Mouse (Mus musculus): ENCODE data around the gene Rundc3b. TPM values are rescaled to one million over a fixed set of nuclear protein-coding genes. Genes with fewer than 3 reads are reported as not detected.
A peak's percentile ranks its signal among the peaks of the same experiment; 100 is the strongest.

Gene Rundc3b
- total and polyA plus RNA-seq, 2 experiments from 2014 or later = 0.44 to 0.88 TPM

- Histone ChIP-seq H3K4me3 (ENCODE audit: low read depth, low read length) (no peak overlapping the region), H3K9me3 (replicated peaks; ENCODE audit: control insufficient read depth, low read length) (no peaks in the 10 kb centered on the region), H3K9ac (replicated peaks; ENCODE audit: low read depth, low read length) (no peak overlapping the region), H3K4me2 (ENCODE audit: low read depth, low read length) (no peak overlapping the region), H3K27ac (ENCODE audit: low read depth) (no peak overlapping the region), H3K36me3 (replicated peaks; ENCODE audit: control insufficient read depth, insufficient read depth, low read length) (no peaks in the 10 kb centered on the region), H3K4me1 (ENCODE audit: control insufficient read depth, insufficient read depth) (no peaks in the 10 kb centered on the region), H3K27me3 (ENCODE audit: control insufficient read depth, insufficient read depth, low read length) (no peaks in the 10 kb centered on the region)
- DNase-seq (ENCODE audit: low spot score) (no peak), ATAC-seq (ENCODE audit: insufficient read depth, low read depth) (no peak)
- TF ChIP-seq CTCF (IDR thresholded peaks at IDR 0.05; ENCODE audit: low read depth) (no peak), EP300 (IDR thresholded peaks at IDR 0.05; ENCODE audit: low read depth) (no peak)
- WGBS = 71% methylated on average over 7 of the region's 7 CpGs
These were observed 81.3 kb downstream of the Rundc3b start for GRCm38 (mm10) chr5:8541120-8542117.

GRCm38 (mm10) chr5:8519006-8519405 lies 103.7 kb downstream of the Rundc3b start:
- Histone ChIP-seq H3K36me3 (replicated peaks; ENCODE audit: control insufficient read depth, insufficient read depth, low read length) (no peaks in the 10 kb centered on the region), H3K9ac (replicated peaks; ENCODE audit: low read depth, low read length) (no peak overlapping the region), H3K27ac (ENCODE audit: low read depth) (no peak overlapping the region), H3K27me3 (ENCODE audit: control insufficient read depth, insufficient read depth, low read length) (no peaks in the 10 kb centered on the region), H3K4me3 (ENCODE audit: low read depth, low read length) (no peak overlapping the region), H3K4me1 (ENCODE audit: control insufficient read depth, insufficient read depth) (no peaks in the 10 kb centered on the region), H3K9me3 (replicated peaks; ENCODE audit: control insufficient read depth, low read length) (no peaks in the 10 kb centered on the region), H3K4me2 (ENCODE audit: low read depth, low read length) (no peak overlapping the region)
- no peak for ATAC-seq (ENCODE audit: insufficient read depth, low read depth)
- WGBS = 53% methylated on average over 3 of the region's 3 CpGs
- no peak for TF ChIP-seq CTCF (IDR thresholded peaks at IDR 0.05; ENCODE audit: low read depth)
- TF ChIP-seq EP300 (IDR thresholded peaks at IDR 0.05; ENCODE audit: low read depth) = no peak
- DNase-seq (ENCODE audit: low spot score) = no peak

- WGBS = 70% methylated on average over 4 of the region's 4 CpGs
These were observed 131.0 kb downstream of the Rundc3b start for GRCm38 (mm10) chr5:8491778-8492177.

GRCm38 (mm10) chr5:8489471-8490110 lies 133.2 kb downstream of the Rundc3b start:
- peak; percentile 55 for DNase-seq (ENCODE audit: low spot score)
- TF ChIP-seq CTCF (IDR thresholded peaks at IDR 0.05; ENCODE audit: low read depth) (peak; percentile 56), EP300 (IDR thresholded peaks at IDR 0.05; ENCODE audit: low read depth) (no peak)

More at GRCm38 (mm10) chr5:8491778-8492177, 131.0 kb downstream of the Rundc3b start:
- H3K4me2 ChIP-seq (ENCODE audit: low read depth, low read length) = no peak overlapping the region
- TF ChIP-seq CTCF (IDR thresholded peaks at IDR 0.05; ENCODE audit: low read depth) = no peak
- no peak for TF ChIP-seq EP300 (IDR thresholded peaks at IDR 0.05; ENCODE audit: low read depth)
- H3K4me3 ChIP-seq (ENCODE audit: low read depth, low read length) = no peak overlapping the region
- no peak overlapping the region for H3K27ac ChIP-seq (ENCODE audit: low read depth)
- DNase-seq (ENCODE audit: low spot score) (no peak), ATAC-seq (ENCODE audit: insufficient read depth, low read depth) (no peak)
- H3K36me3 ChIP-seq (replicated peaks; ENCODE audit: control insufficient read depth, insufficient read depth, low read length) = no peaks in the 10 kb centered on the region
- no peaks in the 10 kb centered on the region for H3K4me1 ChIP-seq (ENCODE audit: control insufficient read depth, insufficient read depth)
- no peaks in the 10 kb centered on the region for H3K27me3 ChIP-seq (ENCODE audit: control insufficient read depth, insufficient read depth, low read length)
- H3K9ac ChIP-seq (replicated peaks; ENCODE audit: low read depth, low read length) = no peak overlapping the region
- no peaks in the 10 kb centered on the region for H3K9me3 ChIP-seq (replicated peaks; ENCODE audit: control insufficient read depth, low read length)

GRCm38 (mm10) chr5:8488701-8489297 lies 134.0 kb downstream of the Rundc3b start:
- H3K4me1 ChIP-seq (ENCODE audit: control insufficient read depth, insufficient read depth) = no peaks in the 10 kb centered on the region
- H3K9me3 ChIP-seq (replicated peaks; ENCODE audit: control insufficient read depth, low read length) = no peaks in the 10 kb centered on the region
- H3K9ac ChIP-seq (replicated peaks; ENCODE audit: low read depth, low read length) = no peak overlapping the region
- H3K4me2 ChIP-seq (ENCODE audit: low read depth, low read length) = no peak overlapping the region
- ATAC-seq (ENCODE audit: insufficient read depth, low read depth) = no peak
- no peak for TF ChIP-seq EP300 (IDR thresholded peaks at IDR 0.05; ENCODE audit: low read depth)
- H3K27ac ChIP-seq (ENCODE audit: low read depth) = no peak overlapping the region
- DNase-seq (ENCODE audit: low spot score) = no peak
- 65% methylated on average over 2 of the region's 2 CpGs for WGBS
- no peaks in the 10 kb centered on the region for H3K36me3 ChIP-seq (replicated peaks; ENCODE audit: control insufficient read depth, insufficient read depth, low read length)
- H3K27me3 ChIP-seq (ENCODE audit: control insufficient read depth, insufficient read depth, low read length) = no peaks in the 10 kb centered on the region
- H3K4me3 ChIP-seq (ENCODE audit: low read depth, low read length) = no peak overlapping the region

More at GRCm38 (mm10) chr5:8489471-8490110, 133.2 kb downstream of the Rundc3b start:
- 33% methylated on average over 6 of the region's 6 CpGs for WGBS
- Histone ChIP-seq H3K9me3 (replicated peaks; ENCODE audit: control insufficient read depth, low read length) (no peaks in the 10 kb centered on the region), H3K36me3 (replicated peaks; ENCODE audit: control insufficient read depth, insufficient read depth, low read length) (no peaks in the 10 kb centered on the region), H3K4me1 (ENCODE audit: control insufficient read depth, insufficient read depth) (no peaks in the 10 kb centered on the region), H3K4me2 (ENCODE audit: low read depth, low read length) (no peak overlapping the region), H3K27ac (ENCODE audit: low read depth) (no peak overlapping the region), H3K27me3 (ENCODE audit: control insufficient read depth, insufficient read depth, low read length) (no peaks in the 10 kb centered on the region), H3K9ac (replicated peaks; ENCODE audit: low read depth, low read length) (no peak overlapping the region), H3K4me3 (ENCODE audit: low read depth, low read length) (no peak overlapping the region)
- 0 out of 2 replicates have a peak, but pooled peaks have one; percentile 27 for ATAC-seq (ENCODE audit: insufficient read depth, low read depth)
